Mouse (Mus musculus) heart, embryonic 14.5 days (tissue): ENCODE measurements around the gene Fkbp15. TPM values are rescaled to one million over a fixed set of nuclear protein-coding genes. Genes with fewer than 3 reads are reported as not detected.

Experiments
- ATAC-seq: fragments of 200-750 bp; cut with Nextera tagmentation; 2 replicates; pipeline ENCODE4 v1.8.0; 2017; ENCODE audit warnings: low read depth, moderate TSS enrichment; ENCODE audit not compliant: insufficient number of reproducible peaks, insufficient read depth, low FRiP score
- H3K27ac ChIP-seq, 2 experiments: fragments of 200-500 bp in 1 of 2; fragments of 300-500 bp in 1 of 2; sonication (generic) in 1 of 2; replicated peaks in 1 of 2; 2 replicates each; pipeline ENCODE4 v1.5.1; 2012 to 2014; ENCODE audit warnings: low read depth in 2 of 2, low read length in 2 of 2, control low read depth in 1 of 2, mild to moderate bottlenecking in 1 of 2, mixed read lengths in 1 of 2; ENCODE audit not compliant: control insufficient read depth in 1 of 2, insufficient read depth in 1 of 2
- H3K27me3 ChIP-seq: fragments of 300-500 bp; sonication (generic); 2 replicates; pipeline ENCODE4 v1.6.1; 2014; ENCODE audit warnings: mild to moderate bottlenecking, low read length, control low read depth; ENCODE audit not compliant: control insufficient read depth, insufficient read depth
- H3K36me3 ChIP-seq: fragments of 300-500 bp; sonication (generic); 2 replicates; pipeline ENCODE4 v1.6.1; 2014; ENCODE audit warnings: mild to moderate bottlenecking, control low read depth, low read length, mixed read lengths; ENCODE audit not compliant: control insufficient read depth, insufficient read depth
- H3K4me1 ChIP-seq, 2 experiments: fragments of 200-500 bp in 1 of 2; fragments of 300-500 bp in 1 of 2; sonication (generic) in 1 of 2; 2 replicates each; pipeline ENCODE4 v1.6.1; 2012 to 2014; ENCODE audit warnings: low read length in 2 of 2, control low read depth in 1 of 2, mixed read lengths in 1 of 2; ENCODE audit not compliant: control insufficient read depth in 2 of 2, insufficient read depth in 2 of 2
- H3K4me2 ChIP-seq: fragments of 300-500 bp; sonication (generic); 2 replicates; pipeline ENCODE4 v1.6.1; 2014; ENCODE audit warnings: mild to moderate bottlenecking, low read length
- H3K4me3 ChIP-seq, 2 experiments: fragments of 200-500 bp in 1 of 2; fragments of 300-500 bp in 1 of 2; sonication (generic) in 1 of 2; 2 replicates each; pipeline ENCODE4 v1.5.1; 2012 to 2014; ENCODE audit warnings: low read length in 2 of 2, mild to moderate bottlenecking in 2 of 2, control low read depth in 1 of 2, low read depth in 1 of 2, moderate library complexity in 1 of 2; ENCODE audit not compliant: control insufficient read depth in 1 of 2, insufficient read depth in 1 of 2
- H3K9ac ChIP-seq: fragments of 300-500 bp; sonication (generic); 2 replicates; pipeline ENCODE4 v1.6.1; 2014; ENCODE audit warnings: mild to moderate bottlenecking, low read length
- H3K9me3 ChIP-seq: fragments of 300-500 bp; sonication (generic); 2 replicates; pipeline ENCODE4 v1.6.1; 2016; ENCODE audit warnings: low read length, control low read depth; ENCODE audit not compliant: control insufficient read depth
- WGBS: fragments of 180-500 bp; shearing (Covaris S2); extraction: QIAGEN DNeasy Blood & Tissue Kit; methylation state at CpG from one replicate; pipeline ENCODE4 v1.1.7; 2014; 5-methylcytosine and 5-hydroxymethylcytosine counted together
- polyA plus RNA-seq: library from polyadenylated mRNA; unstranded; fragments of >200 nt; fragmentation: Nextera tagmentation; extraction: Ambion mirVana; gene quantifications from 2 replicates; pipeline ENCODE4 v1.2.1, GENCODE M21; 2014

The Fkbp15 gene
- polyA plus RNA-seq, 1 experiment from 2014 or later: 20.8 TPM

DNA sequence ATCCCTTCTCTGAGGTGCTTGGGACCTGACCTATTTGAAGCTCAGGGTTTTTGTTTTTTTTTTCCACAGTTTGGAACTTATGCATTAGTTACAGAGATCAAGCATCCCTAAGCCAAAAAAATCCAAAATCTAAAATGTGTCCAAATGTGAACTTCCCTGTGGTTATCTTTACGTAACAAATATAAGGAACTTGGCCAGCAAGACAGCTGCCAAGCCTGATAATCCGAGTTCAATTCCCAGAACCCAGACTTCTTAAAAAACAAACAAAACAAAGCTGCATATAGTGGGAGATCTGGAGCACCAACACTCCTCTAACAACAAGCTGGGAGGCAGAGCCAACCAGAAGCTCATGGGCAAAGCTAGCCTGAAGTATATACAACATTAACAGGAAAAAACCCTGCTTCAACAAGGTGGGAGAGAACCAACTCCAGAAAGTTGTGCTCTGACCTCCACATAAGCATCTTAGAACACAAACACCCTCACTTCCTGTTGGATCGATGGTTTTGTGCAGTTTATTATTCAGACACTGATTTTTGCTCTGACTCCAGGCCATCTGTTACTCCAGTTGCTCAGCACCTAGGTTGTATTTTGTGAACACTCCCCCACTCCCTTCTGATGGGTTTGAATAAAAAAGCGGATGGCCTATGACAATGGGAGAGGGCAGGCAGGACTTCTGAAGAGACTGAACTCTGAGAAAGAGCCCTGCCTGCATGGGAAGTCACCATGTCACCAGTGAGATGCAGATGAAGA is 37.4 kb upstream of the Fkbp15 start:
- ATAC-seq: no peak
- H3K27me3 ChIP-seq: no peaks in the 10 kb centered on the region
- H3K9ac ChIP-seq: no peak overlapping the region
- H3K36me3 ChIP-seq: peaks cover 88% of the 10 kb centered on the region
- WGBS: 82% methylated on average over 4 of the region's 4 CpGs
- no peak overlapping the region for H3K4me2 ChIP-seq
- no peak overlapping the region for H3K4me3 ChIP-seq
- H3K27ac ChIP-seq: no peak overlapping the region
- H3K4me1 ChIP-seq: no peaks in the 10 kb centered on the region
- no peaks in the 10 kb centered on the region for H3K9me3 ChIP-seq

GRCm38 (mm10) chr4:62395806-62396205 is 35.5 kb upstream of the Fkbp15 start:
- H3K4me3 ChIP-seq: no peak overlapping the region
- no peak overlapping the region for H3K9ac ChIP-seq
- no peak overlapping the region for H3K4me2 ChIP-seq
- H3K4me1 ChIP-seq: no peaks in the 10 kb centered on the region
- no peak overlapping the region for H3K27ac ChIP-seq
- H3K9me3 ChIP-seq: no peaks in the 10 kb centered on the region
- no peak for ATAC-seq
- H3K27me3 ChIP-seq: no peaks in the 10 kb centered on the region
- WGBS: 75% methylated on average over 1 of the region's 1 CpGs
- peaks cover 85% of the 10 kb centered on the region for H3K36me3 ChIP-seq

GRCm38 (mm10) chr4:62393459-62393858 is 33.1 kb upstream of the Fkbp15 start:
- Histone ChIP-seq H3K9me3 (no peaks in the 10 kb centered on the region), H3K4me1 (no peaks in the 10 kb centered on the region), H3K4me2 (no peak overlapping the region), H3K9ac (no peak overlapping the region), H3K4me3 (no peak overlapping the region), H3K27ac (no peak overlapping the region), H3K27me3 (no peaks in the 10 kb centered on the region), H3K36me3 (peaks cover 85% of the 10 kb centered on the region)
- 70% methylated on average over 6 of the region's 6 CpGs for WGBS
- no peak for ATAC-seq

DNA sequence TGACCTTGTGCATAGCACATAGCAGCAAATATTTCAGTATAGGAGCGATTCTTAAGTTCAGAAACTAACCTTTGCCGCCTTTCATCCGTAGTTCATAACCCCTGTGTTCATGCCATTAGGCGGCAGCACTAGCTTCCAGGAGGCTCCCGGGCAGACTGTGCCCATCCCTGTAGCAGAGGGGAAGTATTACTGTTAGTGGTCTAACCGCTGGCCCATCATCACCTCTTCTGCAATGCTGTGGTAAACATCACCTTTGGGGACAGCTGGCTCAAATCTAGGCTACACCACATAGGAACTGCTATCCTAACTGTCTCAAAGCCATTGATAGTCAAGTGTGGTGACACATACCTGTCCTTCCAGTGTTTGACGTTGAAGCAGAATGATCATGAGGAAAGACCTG is 31.5 kb upstream of the Fkbp15 start:
- Histone ChIP-seq H3K9ac (no peak overlapping the region), H3K27ac (no peak overlapping the region), H3K9me3 (no peaks in the 10 kb centered on the region), H3K27me3 (no peaks in the 10 kb centered on the region), H3K4me2 (no peak overlapping the region), H3K4me3 (no peak overlapping the region), H3K36me3 (peaks cover 84% of the 10 kb centered on the region), H3K4me1 (no peaks in the 10 kb centered on the region)
- ATAC-seq: no peak
- 74% methylated on average over 7 of the region's 7 CpGs for WGBS

DNA sequence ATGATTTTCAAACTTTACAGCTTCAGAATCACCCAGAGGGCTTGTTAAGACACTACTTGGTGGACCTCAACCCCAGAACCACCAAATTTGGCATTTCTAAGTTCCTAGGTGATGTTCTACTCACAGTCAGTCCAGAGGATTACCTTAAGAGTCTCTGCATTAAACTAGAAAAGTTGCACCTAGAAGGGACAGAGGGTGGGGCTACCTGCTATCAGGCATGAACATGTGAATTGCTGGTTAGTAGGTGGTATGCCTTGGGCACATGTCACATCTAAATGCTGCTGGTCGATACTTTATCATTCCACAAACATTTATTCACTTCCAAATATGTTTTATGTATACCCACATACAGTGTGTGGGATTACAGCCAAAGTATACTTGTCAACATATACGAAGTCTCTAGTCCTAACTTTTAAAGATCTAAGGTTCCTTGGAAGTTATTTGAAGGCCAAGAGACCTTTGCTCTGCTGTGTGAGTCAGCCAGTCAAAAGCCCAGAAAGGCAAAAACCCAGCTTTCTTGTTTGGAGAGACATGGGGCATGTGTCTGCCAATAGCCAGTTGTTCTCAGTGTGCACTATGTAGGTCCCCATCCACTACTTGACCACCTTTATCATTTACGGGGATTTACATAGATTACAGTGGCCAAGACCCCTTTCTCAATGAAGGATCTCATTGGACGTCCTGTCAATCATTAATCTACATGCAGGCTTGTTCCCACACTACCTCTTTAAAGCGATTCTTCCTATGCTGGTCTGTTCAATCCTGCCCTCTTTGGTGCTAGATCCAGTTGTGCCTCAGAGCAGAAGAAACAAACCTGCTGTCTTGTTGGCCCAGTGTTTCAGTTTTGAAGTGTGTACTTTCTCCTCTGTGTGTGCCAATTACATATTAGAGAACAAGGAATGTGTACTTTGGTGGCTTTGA is 29.5 kb upstream of the Fkbp15 start:
- no peaks in the 10 kb centered on the region for H3K9me3 ChIP-seq
- H3K4me3 ChIP-seq: no peak overlapping the region
- H3K4me1 ChIP-seq: no peaks in the 10 kb centered on the region
- ATAC-seq: no peak
- H3K27ac ChIP-seq: no peak overlapping the region
- no peak overlapping the region for H3K9ac ChIP-seq
- no peak overlapping the region for H3K4me2 ChIP-seq
- WGBS: 81% methylated on average over 5 of the region's 5 CpGs
- H3K27me3 ChIP-seq: no peaks in the 10 kb centered on the region
- peaks cover 75% of the 10 kb centered on the region for H3K36me3 ChIP-seq

DNA sequence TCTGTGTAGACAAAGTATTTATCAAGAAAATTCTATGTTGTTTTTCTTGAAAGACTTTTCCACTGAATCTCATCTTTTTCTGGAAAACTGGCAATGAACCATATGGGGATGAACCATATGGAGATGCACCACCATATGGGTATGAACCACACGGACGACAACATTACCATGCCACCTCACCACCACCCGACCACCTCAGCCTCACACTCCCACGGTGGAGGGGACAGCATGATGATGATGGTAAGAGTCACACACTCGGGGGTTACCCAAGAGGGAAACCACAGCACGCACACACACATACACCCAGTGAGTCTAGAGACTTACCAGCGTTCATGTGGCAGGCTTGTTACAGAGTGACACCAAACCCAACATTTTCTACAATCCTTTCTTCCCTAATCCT is 25.1 kb upstream of the Fkbp15 start:
- no peak overlapping the region for H3K4me3 ChIP-seq
- H3K27me3 ChIP-seq: no peaks in the 10 kb centered on the region
- no peak overlapping the region for H3K27ac ChIP-seq
- WGBS: 89% methylated on average over 7 of the region's 7 CpGs
- no peaks in the 10 kb centered on the region for H3K4me1 ChIP-seq
- no peak for ATAC-seq
- H3K36me3 ChIP-seq: peaks cover 49% of the 10 kb centered on the region
- H3K4me2 ChIP-seq: no peak overlapping the region
- no peaks in the 10 kb centered on the region for H3K9me3 ChIP-seq
- H3K9ac ChIP-seq: no peak overlapping the region

DNA sequence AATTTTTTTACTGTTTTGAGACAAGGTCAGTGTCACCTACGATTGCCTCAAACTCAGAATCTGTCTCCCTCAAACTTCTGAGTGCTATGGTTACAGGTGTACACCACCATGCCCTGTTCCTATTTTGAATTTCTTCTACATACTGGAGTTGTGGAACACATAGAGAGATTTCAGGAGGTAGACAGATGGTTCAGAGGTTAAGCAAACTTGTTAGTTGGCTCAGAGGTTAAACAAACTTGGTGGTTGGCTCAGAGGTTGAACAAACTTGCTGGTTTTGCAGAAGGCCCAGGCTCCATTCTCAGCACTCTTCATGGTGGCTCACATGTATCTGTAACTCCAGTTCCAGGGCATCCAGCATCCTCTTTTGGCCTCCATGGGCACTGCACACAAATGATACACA is 23.8 kb upstream of the Fkbp15 start:
- WGBS: 86% methylated on average over 1 of the region's 1 CpGs
- H3K36me3 ChIP-seq: peaks cover 36% of the 10 kb centered on the region
- no peak overlapping the region for H3K9ac ChIP-seq
- H3K4me1 ChIP-seq: no peaks in the 10 kb centered on the region
- no peak overlapping the region for H3K4me3 ChIP-seq
- H3K27ac ChIP-seq: no peak overlapping the region
- ATAC-seq: no peak
- no peaks in the 10 kb centered on the region for H3K9me3 ChIP-seq
- no peaks in the 10 kb centered on the region for H3K27me3 ChIP-seq
- no peak overlapping the region for H3K4me2 ChIP-seq
